Mouse (Mus musculus): ENCODE data around the gene Pald1. TPM values are rescaled to one million over a fixed set of nuclear protein-coding genes. Genes with fewer than 3 reads are reported as not detected.

The Pald1 gene
- polyA plus RNA-seq, 1 experiment = 8.8 TPM

DNA sequence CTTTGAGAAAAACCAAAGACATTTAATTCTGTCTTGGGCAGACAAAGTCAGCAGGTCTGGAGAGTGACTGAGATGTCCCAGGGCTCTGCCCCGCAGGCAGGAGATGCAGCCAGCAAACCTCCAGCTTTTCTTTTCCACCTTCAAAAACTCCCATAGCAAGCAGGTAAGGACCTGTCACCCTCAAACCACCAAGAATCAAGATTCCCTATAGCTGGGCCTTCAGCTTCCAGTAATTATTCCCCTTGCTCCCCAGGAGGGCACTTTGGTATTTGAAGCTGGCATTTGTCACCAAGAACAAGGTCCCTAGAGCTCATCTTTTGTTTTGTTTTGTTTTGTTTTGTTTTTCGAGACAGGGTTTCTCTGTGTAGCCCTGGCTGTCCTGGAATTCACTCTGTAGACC is 33.7 kb upstream of the Pald1 start:
- no peak for DNase-seq
- Histone ChIP-seq H3K36me3 (ENCODE audit: control insufficient read depth, insufficient read depth, low read length) (no peaks in the 10 kb centered on the region), H3K27me3 (replicated peaks; ENCODE audit: control insufficient read depth, insufficient read depth, low read length) (0 out of 2 replicates have a peak, but pooled peaks cover 2% of the 10 kb centered on the region), H3K4me1 (ENCODE audit: control insufficient read depth, insufficient read depth, low read length) (no peaks in the 10 kb centered on the region; the same call in 1 of the 2 replicates), H3K4me3 (ENCODE audit: insufficient read depth, low read depth, low read length) (no peak overlapping the region), H3K27ac (ENCODE audit: insufficient read depth, low read depth, low read length) (no peak overlapping the region)
- TF ChIP-seq CTCF (conservative IDR thresholded peaks at IDR 0.05; ENCODE audit: insufficient read depth, insufficient read length, low read depth, low read length) = no peak
- 78% methylated on average over 2 of the region's 2 CpGs for WGBS

DNA sequence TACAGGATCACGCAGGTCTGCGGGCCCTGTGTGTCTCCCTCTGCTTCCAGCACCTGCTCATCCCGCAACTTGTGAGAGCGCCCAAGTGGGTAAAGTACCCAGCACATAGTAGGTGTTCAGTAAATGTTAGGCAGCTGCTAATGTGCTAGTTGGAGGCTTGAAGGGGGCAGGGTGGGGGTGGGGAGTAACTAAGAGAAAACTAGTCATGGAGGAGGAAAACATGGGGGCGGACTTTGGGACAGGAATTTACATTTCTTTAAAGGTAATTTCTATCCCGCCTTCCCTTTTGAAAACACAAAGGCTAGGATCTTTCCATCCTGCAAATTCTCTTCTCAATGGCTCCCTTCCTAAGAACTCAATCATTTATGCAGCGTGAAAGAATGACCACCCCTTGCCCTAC is 33.2 kb upstream of the Pald1 start:
- Histone ChIP-seq H3K27me3 (replicated peaks; ENCODE audit: control insufficient read depth, insufficient read depth, low read length) (0 out of 2 replicates have a peak, but pooled peaks cover 2% of the 10 kb centered on the region), H3K36me3 (ENCODE audit: control insufficient read depth, insufficient read depth, low read length) (no peaks in the 10 kb centered on the region), H3K4me1 (ENCODE audit: control insufficient read depth, insufficient read depth, low read length) (no peaks in the 10 kb centered on the region; the same call in 1 of the 2 replicates), H3K4me3 (ENCODE audit: insufficient read depth, low read depth, low read length) (no peak overlapping the region), H3K27ac (ENCODE audit: insufficient read depth, low read depth, low read length) (no peak overlapping the region)
- TF ChIP-seq CTCF (conservative IDR thresholded peaks at IDR 0.05; ENCODE audit: insufficient read depth, insufficient read length, low read depth, low read length) (no peak), POLR2A (IDR thresholded peaks at IDR 0.05; ENCODE audit: low read depth, low read length) (no peak)
- no peak for DNase-seq
- WGBS = 78% methylated on average over 7 of the region's 7 CpGs

DNA sequence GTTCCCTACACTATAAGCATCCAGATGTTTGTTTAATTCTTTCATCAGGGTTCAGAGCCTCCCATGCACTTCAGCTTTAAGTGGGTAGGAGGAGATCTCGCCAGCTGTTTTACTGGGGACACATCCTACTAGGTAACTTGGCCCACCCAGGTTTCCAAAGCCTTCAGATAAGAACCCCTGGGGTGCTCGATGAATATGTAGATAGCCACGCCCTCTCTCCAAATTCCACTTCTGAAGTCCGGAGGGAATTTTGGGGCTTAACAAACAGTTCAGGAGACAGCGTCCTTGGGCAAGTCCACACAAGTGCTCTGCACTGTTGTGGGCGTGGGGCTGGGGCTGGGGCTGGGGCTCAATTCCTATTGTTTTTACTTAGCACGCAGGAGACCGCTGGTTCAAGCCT is 32.6 kb upstream of the Pald1 start:
- Histone ChIP-seq H3K4me1 (ENCODE audit: control insufficient read depth, insufficient read depth, low read length) (no peaks in the 10 kb centered on the region; the same call in 1 of the 2 replicates), H3K4me3 (ENCODE audit: insufficient read depth, low read depth, low read length) (no peak overlapping the region), H3K27me3 (replicated peaks; ENCODE audit: control insufficient read depth, insufficient read depth, low read length) (0 out of 2 replicates have a peak, but pooled peaks cover 2% of the 10 kb centered on the region), H3K36me3 (ENCODE audit: control insufficient read depth, insufficient read depth, low read length) (no peaks in the 10 kb centered on the region), H3K27ac (ENCODE audit: insufficient read depth, low read depth, low read length) (no peak overlapping the region)
- WGBS = 61% methylated on average over 8 of the region's 8 CpGs
- TF ChIP-seq POLR2A (IDR thresholded peaks at IDR 0.05; ENCODE audit: low read depth, low read length) = no peak
- TF ChIP-seq CTCF (conservative IDR thresholded peaks at IDR 0.05; ENCODE audit: insufficient read depth, insufficient read length, low read depth, low read length) = no peak
- DNase-seq = no peak

DNA sequence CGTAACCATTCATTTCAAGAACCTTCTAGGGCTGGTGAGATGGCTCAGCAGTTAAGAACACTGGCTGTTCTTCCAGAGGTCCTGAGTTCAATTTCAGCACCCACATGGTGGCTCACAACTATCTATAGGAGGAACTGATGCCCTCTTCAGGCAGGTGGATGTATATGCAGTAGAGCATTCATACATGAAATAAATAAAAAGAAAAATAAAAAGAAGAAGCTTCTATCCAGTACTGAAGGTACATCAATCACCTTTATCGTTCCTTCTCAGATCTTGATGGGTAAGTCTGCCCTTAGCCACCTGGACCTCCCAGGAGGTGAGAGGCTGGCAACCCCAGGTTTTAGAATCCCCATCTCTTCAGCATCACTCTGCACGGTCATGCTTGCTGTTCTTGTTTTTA is 31.9 kb upstream of the Pald1 start:
- H3K36me3 ChIP-seq (ENCODE audit: control insufficient read depth, insufficient read depth, low read length) = no peaks in the 10 kb centered on the region
- no peaks in the 10 kb centered on the region; the same call in 1 of the 2 replicates for H3K4me1 ChIP-seq (ENCODE audit: control insufficient read depth, insufficient read depth, low read length)
- H3K4me3 ChIP-seq (ENCODE audit: insufficient read depth, low read depth, low read length) = no peak overlapping the region
- TF ChIP-seq POLR2A (IDR thresholded peaks at IDR 0.05; ENCODE audit: low read depth, low read length) = no peak
- 69% methylated on average over 3 of the region's 3 CpGs for WGBS
- no peak overlapping the region for H3K27ac ChIP-seq (ENCODE audit: insufficient read depth, low read depth, low read length)
- H3K27me3 ChIP-seq (replicated peaks; ENCODE audit: control insufficient read depth, insufficient read depth, low read length) = 0 out of 2 replicates have a peak, but pooled peaks cover 2% of the 10 kb centered on the region
- DNase-seq = no peak

DNA sequence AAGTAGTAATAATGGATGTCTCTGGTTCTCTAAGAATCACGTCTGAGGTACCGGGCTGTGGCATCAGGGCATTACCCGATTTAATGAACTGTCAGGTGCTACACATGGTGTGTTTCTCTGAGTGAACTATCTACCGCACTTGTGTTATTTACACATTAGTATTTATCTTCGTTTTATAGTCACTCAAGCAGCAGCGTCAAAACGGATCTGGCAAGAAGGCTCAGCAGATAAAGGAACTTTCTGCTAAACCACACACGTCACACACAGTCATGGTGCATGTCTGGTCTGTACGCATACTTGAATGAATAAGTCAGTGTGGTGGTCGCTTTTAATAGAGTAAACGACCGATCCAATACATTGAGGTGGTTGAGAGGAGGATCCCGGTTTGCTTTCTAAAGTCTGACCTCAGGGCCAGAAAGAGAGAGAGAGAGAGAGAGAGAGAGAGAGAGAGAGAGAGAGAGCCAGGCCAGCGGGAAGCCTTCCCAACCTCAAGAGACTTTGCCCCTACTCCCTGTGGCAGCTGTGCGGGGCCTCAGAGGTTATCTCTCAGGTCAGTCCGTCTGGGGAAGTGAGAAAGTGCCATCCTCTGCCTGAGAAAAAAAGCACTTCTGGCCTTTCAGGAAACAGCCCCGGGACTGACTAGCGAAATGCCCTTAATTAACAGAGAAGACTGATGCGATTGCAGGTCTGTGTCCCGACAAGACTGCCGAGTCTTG is 29.7 kb upstream of the Pald1 start:
- 50% methylated on average over 21 of the region's 21 CpGs for WGBS
- H3K27ac ChIP-seq (ENCODE audit: insufficient read depth, low read depth, low read length) = no peak overlapping the region
- no peak for TF ChIP-seq CTCF (conservative IDR thresholded peaks at IDR 0.05; ENCODE audit: insufficient read depth, insufficient read length, low read depth, low read length)
- TF ChIP-seq POLR2A (IDR thresholded peaks at IDR 0.05; ENCODE audit: low read depth, low read length) = no peak
- DNase-seq = no peak
- H3K36me3 ChIP-seq (ENCODE audit: control insufficient read depth, insufficient read depth, low read length) = no peaks in the 10 kb centered on the region
- no peaks in the 10 kb centered on the region for H3K27me3 ChIP-seq (replicated peaks; ENCODE audit: control insufficient read depth, insufficient read depth, low read length)
- H3K4me3 ChIP-seq (ENCODE audit: insufficient read depth, low read depth, low read length) = no peak overlapping the region
- H3K4me1 ChIP-seq (ENCODE audit: control insufficient read depth, insufficient read depth, low read length) = no peaks in the 10 kb centered on the region

DNA sequence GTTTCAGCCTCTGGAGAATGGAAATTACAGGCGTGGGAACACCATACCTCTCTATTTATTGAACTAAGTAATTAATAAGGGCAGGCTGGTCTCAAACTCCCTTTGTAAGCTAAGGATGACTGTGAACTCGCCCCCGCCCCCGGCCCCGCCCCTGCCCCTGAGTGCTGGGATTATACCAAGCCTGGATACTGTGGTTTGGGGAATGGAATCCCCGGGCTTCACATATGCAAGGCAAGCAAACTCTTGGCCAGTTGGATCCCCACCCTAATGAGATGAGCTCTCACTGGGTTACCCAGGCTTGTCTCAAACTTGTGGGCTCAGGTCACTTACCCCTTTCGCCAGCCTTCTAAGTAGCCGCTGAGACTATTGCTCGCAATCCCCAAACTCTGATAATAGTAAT is 26.9 kb upstream of the Pald1 start:
- H3K4me1 ChIP-seq (ENCODE audit: control insufficient read depth, insufficient read depth, low read length) = no peaks in the 10 kb centered on the region
- H3K27me3 ChIP-seq (replicated peaks; ENCODE audit: control insufficient read depth, insufficient read depth, low read length) = no peaks in the 10 kb centered on the region
- no peaks in the 10 kb centered on the region for H3K36me3 ChIP-seq (ENCODE audit: control insufficient read depth, insufficient read depth, low read length)
- WGBS = 60% methylated on average over 9 of the region's 9 CpGs
- no peak for DNase-seq
- TF ChIP-seq CTCF (conservative IDR thresholded peaks at IDR 0.05; ENCODE audit: insufficient read depth, insufficient read length, low read depth, low read length) (no peak), POLR2A (IDR thresholded peaks at IDR 0.05; ENCODE audit: low read depth, low read length) (no peak)
- no peak overlapping the region for H3K27ac ChIP-seq (ENCODE audit: insufficient read depth, low read depth, low read length)
- H3K4me3 ChIP-seq (ENCODE audit: insufficient read depth, low read depth, low read length) = no peak overlapping the region

DNA sequence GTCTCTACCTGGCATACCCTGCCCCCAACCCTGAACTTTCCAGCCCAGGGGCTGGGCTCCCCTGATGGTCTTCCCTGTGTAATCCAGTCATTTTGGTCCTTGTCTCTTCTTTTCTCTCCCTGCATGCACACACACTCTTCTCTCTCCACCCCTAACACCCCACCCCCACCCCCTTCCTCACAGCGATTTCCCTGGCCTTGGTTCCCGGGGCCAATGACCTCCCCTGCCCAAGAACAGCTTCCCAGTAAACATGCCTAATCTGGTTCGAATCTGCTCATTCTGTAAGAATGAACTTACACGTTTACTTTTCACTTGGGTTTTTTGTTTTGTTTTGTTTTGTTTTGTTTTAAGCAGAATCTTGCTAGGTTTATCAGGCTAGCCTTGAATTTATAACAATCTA is 26.4 kb upstream of the Pald1 start:
- 21% methylated on average over 4 of the region's 4 CpGs for WGBS
- Histone ChIP-seq H3K27me3 (replicated peaks; ENCODE audit: control insufficient read depth, insufficient read depth, low read length) (no peaks in the 10 kb centered on the region), H3K27ac (ENCODE audit: insufficient read depth, low read depth, low read length) (no peak overlapping the region), H3K4me1 (ENCODE audit: control insufficient read depth, insufficient read depth, low read length) (no peaks in the 10 kb centered on the region), H3K4me3 (ENCODE audit: insufficient read depth, low read depth, low read length) (no peak overlapping the region), H3K36me3 (ENCODE audit: control insufficient read depth, insufficient read depth, low read length) (no peaks in the 10 kb centered on the region)
- DNase-seq = no peak
- TF ChIP-seq POLR2A (IDR thresholded peaks at IDR 0.05; ENCODE audit: low read depth, low read length) (no peak), CTCF (conservative IDR thresholded peaks at IDR 0.05; ENCODE audit: insufficient read depth, insufficient read length, low read depth, low read length) (no peak)
